Mouse (Mus musculus) lung, postnatal 36 days (tissue): ENCODE measurements around the gene Islr2.

ENCODE experiments used
- DNase-seq: peaks from one replicate; pipeline ENCODE4 v3.0.0; 2022; ENCODE audit warnings: mixed read lengths

Gene Islr2

GRCm38 (mm10) chr9:58220218-58220903 is 16.2 kb upstream of the Islr2 start:
- peak; percentile 62 for DNase-seq

GRCm38 (mm10) chr9:58218539-58218938 is 14.4 kb upstream of the Islr2 start:
- DNase-seq = no peak

GRCm38 (mm10) chr9:58216402-58216801 is 12.3 kb upstream of the Islr2 start:
- peak; percentile 25 for DNase-seq

GRCm38 (mm10) chr9:58214519-58215180 is 10.5 kb upstream of the Islr2 start:
- peak; percentile 28 for DNase-seq

- DNase-seq = no peak
These were observed 9.7 kb upstream of the Islr2 start for GRCm38 (mm10) chr9:58213865-58214264.

- no peak for DNase-seq
These were observed 9.3 kb upstream of the Islr2 start for GRCm38 (mm10) chr9:58213377-58213776.

- no peak for DNase-seq
These were observed 6.1 kb upstream of the Islr2 start for GRCm38 (mm10) chr9:58210304-58210627.

- DNase-seq = no peak
These were observed 5.6 kb upstream of the Islr2 start for GRCm38 (mm10) chr9:58209462-58210303.

GRCm38 (mm10) chr9:58206013-58206412 is 1.9 kb upstream of the Islr2 start:
- DNase-seq = no peak

GRCm38 (mm10) chr9:58204448-58205000 is 405 bp upstream of the Islr2 start:
- DNase-seq = peak; percentile 95

GRCm38 (mm10) chr9:58202676-58203453 is 1.3 kb downstream of the Islr2 start:
- DNase-seq = no peak

- no peak for DNase-seq
These were observed 2.1 kb downstream of the Islr2 start for GRCm38 (mm10) chr9:58201861-58202549.

- DNase-seq = no peak
These were observed 2.9 kb downstream of the Islr2 start for GRCm38 (mm10) chr9:58201091-58201842.

- DNase-seq = no peak
These were observed 3.6 kb downstream of the Islr2 start for GRCm38 (mm10) chr9:58200270-58201090.

- DNase-seq = no peak
These were observed 4.5 kb downstream of the Islr2 start for GRCm38 (mm10) chr9:58199381-58200269.

- DNase-seq = no peak
These were observed 5.2 kb downstream of the Islr2 start for GRCm38 (mm10) chr9:58198801-58199371.

- DNase-seq = peak; percentile 59
These were observed 6.1 kb downstream of the Islr2 start for GRCm38 (mm10) chr9:58197781-58198701.
